Mouse (Mus musculus) Patski (cell line): ENCODE results near the gene Kcnk4. TPM values are rescaled to one million over a fixed set of nuclear protein-coding genes. Genes with fewer than 3 reads are reported as not detected.

Experiments used
- ATAC-seq: fragments of 100-300 bp; one replicate; pipeline ENCODE4 v1.8.0; 2021
- CTCF ChIA-PET: fragments of 350-600 bp; sonication (Branson Sonifier 250); formaldehyde crosslinking; loops from one replicate; lab custom pipeline; 2022; ENCODE audit warnings: inconsistent platforms; lab: Charles Lee
- POLR2A ChIA-PET: fragments of 350-600 bp; sonication (Branson Sonifier 250); formaldehyde crosslinking; loops from one replicate; lab custom pipeline; 2022; ENCODE audit warnings: antibody characterized with exemption, inconsistent platforms; lab: Charles Lee
- DNase-seq: peaks from one replicate; pipeline ENCODE4 v3.0.0-alpha.2; 2011; ENCODE audit warnings: low read depth, low spot score
- H3K27me3 ChIP-seq: fragments of 371-371 bp; one replicate; pipeline ENCODE4 v1.5.1; 2021
- CTCF ChIP-seq: fragments of 100-300 bp; IDR thresholded peaks from one replicate; pipeline ENCODE4 v1.5.1; 2021
- in situ Hi-C: fragments of 300-500 bp; cut with MboI; formaldehyde crosslinking; loops from 3 replicates; pipeline ENCODE4 v1.11.1; 2018; ENCODE audit warnings: low pct_unique_long_range_greater_than_20kb, mixed read lengths
- polyA plus RNA-seq: library from polyadenylated mRNA; unstranded; gene quantifications from one replicate; pipeline ENCODE4 v1.2.3, GENCODE M21; 2021

Kcnk4 gene
- polyA plus RNA-seq, 1 experiment from 2014 or later = 7.6 TPM

GRCm38 (mm10) chr19:6919876-6920740, 14.2 kb downstream of the Kcnk4 start:
- ATAC-seq (no peak), DNase-seq (no peak)
- ChIA-PET CTCF (interaction anchor here (1.1 kb wide), 1 partner anchor 60 kb away, joined by 4 read pairs; the partner anchor contains the start of gene Fkbp2), POLR2A (interaction anchor here (0.6 to 3.1 kb wide), 5 partner anchors 9 to 42 kb away, joined by 3 to 17 read pairs (median 3); partner anchors contain the start of genes Bad, Gpr137 and Prdx5)
- H3K27me3 ChIP-seq = no peaks in the 10 kb centered on the region
- TF ChIP-seq CTCF = no peak
- in situ Hi-C loops = loop anchor here (5.0 kb wide), 1 partner anchor 57 kb away; the partner anchor contains the start of gene Plcb3

GRCm38 (mm10) chr19:6919431-6919830, 14.9 kb downstream of the Kcnk4 start:
- ChIA-PET POLR2A (interaction anchor here (1.0 to 3.1 kb wide), 3 partner anchors 8 to 23 kb away, joined by 3 to 17 read pairs (median 15); partner anchors contain the start of genes Bad, Gpr137 and Prdx5), CTCF (interaction anchor here (1.1 to 1.3 kb wide), 2 partner anchors 32 to 60 kb away, joined by 4 read pairs; partner anchors contain the start of gene Fkbp2)
- in situ Hi-C loops = no loop called here
- ATAC-seq (no peak), DNase-seq (no peak)
- no peak for TF ChIP-seq CTCF
- no peaks in the 10 kb centered on the region for H3K27me3 ChIP-seq

GRCm38 (mm10) chr19:6918321-6918720, 16.0 kb downstream of the Kcnk4 start:
- in situ Hi-C loops = no loop called here
- no peaks in the 10 kb centered on the region for H3K27me3 ChIP-seq
- ChIA-PET CTCF (interaction anchor here (1.3 kb wide), 1 partner anchor 33 kb away, joined by 4 read pairs; no protein-coding TSS in a partner anchor), POLR2A (interaction anchor here (0.7 kb wide), 1 partner anchor 65 kb away, joined by 4 read pairs; no protein-coding TSS in a partner anchor)
- TF ChIP-seq CTCF = no peak
- DNase-seq = no peak
- ATAC-seq = no peak

- no peaks in the 10 kb centered on the region for H3K27me3 ChIP-seq
- ATAC-seq (no peak), DNase-seq (no peak)
- ChIA-PET CTCF (no interaction called here), POLR2A (no interaction called here)
- no peak for TF ChIP-seq CTCF
- in situ Hi-C loops = no loop called here
Observed at GRCm38 (mm10) chr19:6916496-6916895, 17.8 kb downstream of the Kcnk4 start.

- in situ Hi-C loops = no loop called here
- TF ChIP-seq CTCF = no peak
- ChIA-PET CTCF (no interaction called here), POLR2A (interaction anchor here (0.6 kb wide), 1 partner anchor 21 kb away, joined by 3 read pairs; no protein-coding TSS in a partner anchor)
- H3K27me3 ChIP-seq = no peaks in the 10 kb centered on the region
- DNase-seq (no peak), ATAC-seq (no peak)
Observed at GRCm38 (mm10) chr19:6915276-6915675, 19.0 kb downstream of the Kcnk4 start.

GRCm38 (mm10) chr19:6914540-6914939, 19.8 kb downstream of the Kcnk4 start:
- ATAC-seq (no peak), DNase-seq (no peak)
- in situ Hi-C loops = no loop called here
- ChIA-PET CTCF (no interaction called here), POLR2A (no interaction called here)
- no peaks in the 10 kb centered on the region for H3K27me3 ChIP-seq
- no peak for TF ChIP-seq CTCF

GRCm38 (mm10) chr19:6913991-6914390, 20.3 kb downstream of the Kcnk4 start:
- in situ Hi-C loops = no loop called here
- POLR2A ChIA-PET = interaction anchor here (0.6 kb wide), 1 partner anchor 64 kb away, joined by 5 read pairs; no protein-coding TSS in a partner anchor
- CTCF ChIA-PET = no interaction called here
- H3K27me3 ChIP-seq = no peaks in the 10 kb centered on the region
- TF ChIP-seq CTCF = no peak
- ATAC-seq (no peak), DNase-seq (no peak)

GRCm38 (mm10) chr19:6913036-6913435, 21.3 kb downstream of the Kcnk4 start:
- no peak for TF ChIP-seq CTCF
- DNase-seq (no peak), ATAC-seq (no peak)
- POLR2A ChIA-PET = interaction anchor here (0.8 kb wide), 1 partner anchor 42 kb away, joined by 3 read pairs; no protein-coding TSS in a partner anchor
- in situ Hi-C loops = no loop called here
- no peaks in the 10 kb centered on the region for H3K27me3 ChIP-seq
- CTCF ChIA-PET = no interaction called here

- in situ Hi-C loops = no loop called here
- DNase-seq = no peak
- ChIA-PET CTCF (no interaction called here), POLR2A (interaction anchor here (0.8 to 3.1 kb wide), 2 partner anchors 8 to 41 kb away, joined by 3 to 17 read pairs; partner anchors contain the start of gene Esrra)
- no peaks in the 10 kb centered on the region for H3K27me3 ChIP-seq
- ATAC-seq = no peak
- TF ChIP-seq CTCF = no peak
Observed at GRCm38 (mm10) chr19:6912205-6912970, 21.9 kb downstream of the Kcnk4 start.
